Mouse (Mus musculus): Measurements from ENCODE around the gene S100a4.

S100a4 gene

GRCm38 (mm10) chr3:90626266-90627021 is 22.9 kb downstream of the S100a4 start:
- DNase-seq = no peak

GRCm38 (mm10) chr3:90627366-90627765 is 23.8 kb downstream of the S100a4 start:
- no peak for DNase-seq

GRCm38 (mm10) chr3:90627807-90628206 is 24.2 kb downstream of the S100a4 start:
- peak in 1 of 2 experiments; percentile 25 for DNase-seq

- no peak for DNase-seq
Measured at GRCm38 (mm10) chr3:90629298-90629697, 25.7 kb downstream of the S100a4 start.

- no peak for DNase-seq
Measured at GRCm38 (mm10) chr3:90631984-90632383, 28.4 kb downstream of the S100a4 start.

- no peak for DNase-seq
Measured at GRCm38 (mm10) chr3:90638511-90639275, 35.1 kb downstream of the S100a4 start.

GRCm38 (mm10) chr3:90639511-90640154 is 36.1 kb downstream of the S100a4 start:
- DNase-seq = peak in 1 of 2 experiments; percentile 60

GRCm38 (mm10) chr3:90640981-90641380 is 37.4 kb downstream of the S100a4 start:
- no peak for DNase-seq

- DNase-seq = peak; percentile 54 to 84
Measured at GRCm38 (mm10) chr3:90644220-90644619, 40.6 kb downstream of the S100a4 start.

- DNase-seq = no peak
Measured at GRCm38 (mm10) chr3:90647291-90647690, 43.7 kb downstream of the S100a4 start.

- DNase-seq = no peak
Measured at GRCm38 (mm10) chr3:90648981-90649380, 45.4 kb downstream of the S100a4 start.

GRCm38 (mm10) chr3:90649832-90650231 is 46.3 kb downstream of the S100a4 start:
- no peak for DNase-seq

GRCm38 (mm10) chr3:90652878-90653508 is 49.4 kb downstream of the S100a4 start:
- peak; percentile 61 to 86 for DNase-seq

GRCm38 (mm10) chr3:90653717-90654116 is 50.1 kb downstream of the S100a4 start, which contains the start of gene S100a7a:
Gene S100a7a, plus strand, starts transcription at chr3:90654017.
- no peak for DNase-seq

Measured in kidney, postnatal 36 days (tissue).